Mouse (Mus musculus): Measurements from ENCODE around the gene Lrrk1.

DNA sequence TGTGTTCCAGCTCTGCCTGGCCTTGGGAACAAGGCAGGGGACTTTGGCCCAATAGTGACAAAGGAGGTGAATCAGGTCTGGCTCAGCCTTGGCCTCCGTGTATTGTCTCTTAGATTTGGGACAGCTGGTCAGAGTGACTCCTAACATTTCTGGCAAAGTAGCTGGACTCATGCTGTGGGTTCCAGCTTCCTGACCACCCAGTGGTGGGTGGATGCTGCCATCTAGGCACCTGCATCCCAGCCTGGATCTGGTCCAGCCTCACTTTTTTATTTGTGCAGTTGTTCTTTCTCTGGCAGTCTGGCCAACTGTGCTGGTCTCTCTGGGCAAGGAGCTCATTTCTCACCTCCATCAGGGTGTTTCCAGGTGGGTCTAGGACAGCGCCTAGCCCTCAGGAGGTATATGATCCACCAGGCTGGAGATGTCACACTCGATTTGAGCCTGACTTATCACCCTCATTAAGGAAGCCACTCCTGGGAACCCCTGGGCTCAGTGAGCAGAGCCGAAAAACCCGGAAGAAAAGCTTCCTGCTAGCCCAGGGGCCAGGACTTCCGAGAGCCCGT is 144.3 kb downstream of the Lrrk1 start:
- TF ChIP-seq CTCF (IDR thresholded peaks at IDR 0.05; ENCODE audit: low read depth, low read length) (no peak), POLR2AphosphoS5 (IDR thresholded peaks at IDR 0.05; ENCODE audit: insufficient replicate concordance, low read depth, low read length) (no peak), GATA1 (IDR thresholded peaks at IDR 0.05; ENCODE audit: borderline replicate concordance, low read length) (no peak), TAL1 (conservative IDR thresholded peaks at IDR 0.05; ENCODE audit: low read depth, low read length) (no peak)

Measured in G1E (cell line).